Mouse (Mus musculus) liver, adult 2 months (tissue): Measurements from ENCODE around the gene Abracl.

ENCODE experiments used
- CTCF ChIP-seq: fragments of 200-500 bp; IDR thresholded peaks from 2 replicates; pipeline ENCODE4 v1.5.1; 2011; ENCODE audit warnings: low read depth, low read length, control low read depth
- POLR2A ChIP-seq: fragments of 200-500 bp; IDR thresholded peaks from 2 replicates; pipeline ENCODE4 v1.6.1; 2011; ENCODE audit warnings: low read length, control low read depth; ENCODE audit not compliant: insufficient read depth; ENCODE audit errors: extremely low read depth

GRCm38 (mm10) chr10:18008118-18008517, 15.0 kb downstream of the Abracl start:
- TF ChIP-seq CTCF (no peak), POLR2A (no peak)
